Mouse (Mus musculus): Measurements from ENCODE around the gene Rasa3. TPM values are rescaled to one million over a fixed set of nuclear protein-coding genes. Genes with fewer than 3 reads are reported as not detected.

Rasa3 gene
- polyA plus RNA-seq, 1 experiment from 2014 or later, result 33.0 TPM

- no peak for DNase-seq (ENCODE audit: low spot score)
- 80% methylated on average over 6 of the region's 6 CpGs for WGBS
- Histone ChIP-seq H3K36me3 (no peaks in the 10 kb centered on the region), H3K4me3 (no peak overlapping the region), H3K27ac (peak overlapping the region; percentile 77), H3K9me3 (no peaks in the 10 kb centered on the region), H3K27me3 (ENCODE audit: insufficient read depth, poor library complexity, severe bottlenecking) (no peaks in the 10 kb centered on the region), H3K4me1 (peaks cover 72% of the 10 kb centered on the region)
Measured at GRCm38 (mm10) chr8:13664711-13665210, 12.6 kb downstream of the Rasa3 start.

DNA sequence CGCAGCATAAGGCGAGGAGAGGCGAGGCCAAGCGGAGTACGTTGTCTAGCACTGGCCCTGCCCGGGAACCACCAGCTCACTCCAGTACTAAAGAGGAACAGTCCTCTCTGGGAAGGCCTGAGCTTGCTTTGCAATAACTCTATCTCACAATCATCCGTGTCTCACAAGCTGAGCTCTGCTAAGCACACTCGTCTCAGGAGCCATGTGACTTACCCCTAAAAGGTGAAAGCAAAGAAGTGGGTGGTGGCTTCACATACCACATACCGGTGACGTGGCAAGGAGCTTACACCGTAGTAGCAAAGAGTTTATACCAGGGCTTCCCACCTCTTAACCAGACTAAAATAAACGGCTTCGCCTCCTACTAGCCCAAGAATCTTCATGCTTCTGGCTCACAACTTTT lies 17.1 kb downstream of the Rasa3 start:
- Histone ChIP-seq H3K4me1 (peaks cover 50% of the 10 kb centered on the region), H3K27me3 (ENCODE audit: insufficient read depth, poor library complexity, severe bottlenecking) (no peaks in the 10 kb centered on the region), H3K9me3 (no peaks in the 10 kb centered on the region), H3K27ac (peak overlapping the region; percentile 70; the same call in 1 of the 2 replicates), H3K4me3 (no peak overlapping the region), H3K36me3 (peaks cover 2% of the 10 kb centered on the region; the same call in 1 of the 2 replicates)
- WGBS, result 75% methylated on average over 13 of the region's 13 CpGs
- DNase-seq (ENCODE audit: low spot score), result no peak

- H3K4me1 ChIP-seq, result peaks cover 47% of the 10 kb centered on the region
- H3K27me3 ChIP-seq (ENCODE audit: insufficient read depth, poor library complexity, severe bottlenecking), result no peaks in the 10 kb centered on the region
- DNase-seq (ENCODE audit: low spot score), result no peak
- peaks cover 2% of the 10 kb centered on the region; the same call in 1 of the 2 replicates for H3K36me3 ChIP-seq
- peak overlapping the region; percentile 73; the same call in 1 of the 2 replicates for H3K27ac ChIP-seq
- H3K4me3 ChIP-seq, result no peak overlapping the region
- WGBS, result 61% methylated on average over 12 of the region's 12 CpGs
- no peaks in the 10 kb centered on the region for H3K9me3 ChIP-seq
Measured at GRCm38 (mm10) chr8:13657479-13657878, 19.9 kb downstream of the Rasa3 start.

DNA sequence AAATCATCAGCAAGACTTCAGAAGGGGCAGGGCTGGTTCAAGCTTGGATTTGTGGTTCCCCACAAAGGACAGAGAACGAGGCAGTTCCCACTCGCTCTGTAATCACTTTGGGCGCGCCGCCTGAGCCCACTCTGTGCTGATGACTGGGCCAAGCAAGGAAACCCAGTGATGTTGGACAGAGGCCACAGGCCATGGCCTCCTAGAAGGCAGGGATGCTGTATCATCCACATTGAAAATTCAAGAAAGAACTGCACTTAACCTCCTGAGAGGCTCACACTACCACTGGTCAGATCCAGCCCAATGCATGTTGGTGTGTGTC lies 22.4 kb downstream of the Rasa3 start:
- 95% methylated on average over 5 of the region's 5 CpGs for WGBS
- DNase-seq (ENCODE audit: low spot score), result no peak
- Histone ChIP-seq H3K4me3 (no peak overlapping the region), H3K4me1 (peaks cover 63% of the 10 kb centered on the region), H3K27ac (no peak overlapping the region), H3K9me3 (no peaks in the 10 kb centered on the region), H3K27me3 (ENCODE audit: insufficient read depth, poor library complexity, severe bottlenecking) (no peaks in the 10 kb centered on the region), H3K36me3 (peaks cover 2% of the 10 kb centered on the region; the same call in 1 of the 2 replicates)

DNA sequence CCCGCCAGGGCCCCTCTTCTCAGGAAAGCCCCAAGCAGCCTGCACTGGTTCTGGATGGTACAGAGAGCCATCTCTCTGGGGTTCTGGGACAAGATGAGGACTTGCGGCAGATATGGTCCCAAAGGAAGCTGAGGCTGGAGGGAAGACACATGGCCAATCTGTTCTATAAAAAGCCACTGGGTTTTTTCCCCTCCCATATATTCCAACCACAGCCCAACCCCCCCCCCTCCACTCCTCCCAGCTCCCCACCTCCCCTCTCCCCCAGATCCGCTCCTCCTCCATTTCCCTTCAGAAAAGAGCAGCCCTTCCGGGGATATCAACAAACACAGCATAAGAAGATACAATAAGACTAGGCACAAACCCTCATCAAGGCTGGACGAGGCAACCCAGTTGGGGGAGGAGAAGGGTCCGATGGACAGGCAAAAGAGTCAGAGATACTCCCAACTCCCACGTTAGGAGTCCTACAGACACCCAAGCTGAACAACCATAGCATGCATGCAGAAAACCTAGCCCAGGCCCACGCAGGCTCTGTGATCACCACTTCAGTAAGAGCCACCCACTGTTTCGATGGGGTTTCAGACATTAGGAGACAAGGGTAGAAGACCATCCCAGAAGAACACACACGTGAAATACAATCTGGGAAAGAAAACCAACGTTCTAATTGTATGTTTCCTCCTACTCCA lies 22.9 kb downstream of the Rasa3 start:
- H3K4me3 ChIP-seq, result no peak overlapping the region
- peaks cover 2% of the 10 kb centered on the region; the same call in 1 of the 2 replicates for H3K36me3 ChIP-seq
- no peaks in the 10 kb centered on the region for H3K27me3 ChIP-seq (ENCODE audit: insufficient read depth, poor library complexity, severe bottlenecking)
- H3K27ac ChIP-seq, result no peak overlapping the region
- peaks cover 63% of the 10 kb centered on the region for H3K4me1 ChIP-seq
- no peak for DNase-seq (ENCODE audit: low spot score)
- WGBS, result 72% methylated on average over 11 of the region's 11 CpGs
- H3K9me3 ChIP-seq, result no peaks in the 10 kb centered on the region

GRCm38 (mm10) chr8:13650541-13651191 lies 26.7 kb downstream of the Rasa3 start:
- no peak for DNase-seq (ENCODE audit: low spot score)
- Histone ChIP-seq H3K4me1 (peaks cover 68% of the 10 kb centered on the region), H3K27ac (no peak overlapping the region; the same call in 1 of the 2 replicates)

DNA sequence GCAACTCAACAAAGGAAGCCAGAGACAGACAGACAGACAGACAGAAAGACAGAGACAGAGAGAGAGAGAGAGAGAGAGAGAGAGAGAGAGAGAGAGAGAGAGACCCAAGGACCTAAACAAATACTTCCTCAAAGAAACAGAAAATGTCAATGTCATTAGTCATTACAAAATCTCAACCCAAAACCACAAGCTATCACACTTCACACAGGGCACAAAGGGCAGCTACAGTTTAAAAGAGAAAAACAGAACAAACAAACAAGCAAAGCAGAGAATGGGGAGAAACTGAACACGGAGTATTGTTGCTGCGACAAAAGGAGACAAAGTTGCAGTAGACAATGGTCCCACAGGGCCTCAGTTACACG lies 28.3 kb downstream of the Rasa3 start:
- peaks cover 74% of the 10 kb centered on the region for H3K4me1 ChIP-seq
- no peaks in the 10 kb centered on the region for H3K27me3 ChIP-seq (ENCODE audit: insufficient read depth, poor library complexity, severe bottlenecking)
- 46% methylated on average over 3 of the region's 3 CpGs for whole genome bisulfite sequencing

More at GRCm38 (mm10) chr8:13650541-13651191, 26.7 kb downstream of the Rasa3 start:
- no peaks in the 10 kb centered on the region for H3K9me3 ChIP-seq
- no peak overlapping the region for H3K4me3 ChIP-seq
- H3K27me3 ChIP-seq (ENCODE audit: insufficient read depth, poor library complexity, severe bottlenecking), result no peaks in the 10 kb centered on the region
- H3K36me3 ChIP-seq, result no peaks in the 10 kb centered on the region
- 83% methylated on average over 11 of the region's 11 CpGs for WGBS

DNA sequence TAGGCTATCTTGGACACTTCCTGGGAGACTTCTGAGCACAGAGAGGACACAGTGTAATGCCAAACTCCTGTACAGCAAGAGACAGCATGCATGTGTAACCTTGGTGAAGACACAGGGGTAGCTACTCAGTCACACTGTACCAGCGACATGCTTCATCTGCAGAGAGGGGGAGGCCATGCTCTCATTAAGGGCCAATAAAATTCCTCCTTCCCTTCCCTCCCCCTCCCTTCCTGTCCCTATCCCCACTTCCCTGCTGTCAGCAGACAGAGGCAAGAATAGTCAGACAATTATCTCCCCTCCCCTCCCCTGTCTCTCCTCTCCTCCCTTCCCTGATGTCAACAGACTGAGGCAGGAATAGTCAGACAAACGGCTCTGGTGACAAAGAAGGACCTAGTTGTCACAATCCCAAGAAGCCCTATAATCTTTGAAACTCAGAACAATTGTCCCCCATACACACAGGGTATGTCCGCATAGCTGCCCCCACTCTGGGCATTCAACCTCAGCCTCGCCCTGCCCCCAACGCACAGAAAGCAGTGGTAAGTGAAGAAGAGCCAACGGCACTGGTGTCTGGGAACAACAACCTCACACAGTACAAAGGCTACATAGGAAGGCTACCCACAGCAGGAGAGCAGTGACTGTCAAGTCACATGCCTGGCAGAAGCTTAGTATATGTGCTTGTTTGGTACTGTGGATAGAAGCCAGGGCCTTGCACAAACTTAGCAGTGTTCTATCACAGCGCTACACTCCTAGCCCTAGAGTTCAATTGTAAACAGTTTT lies 28.8 kb downstream of the Rasa3 start:
- no peak for DNase-seq (ENCODE audit: low spot score)
- Histone ChIP-seq H3K36me3 (no peaks in the 10 kb centered on the region), H3K4me1 (peaks cover 74% of the 10 kb centered on the region), H3K9me3 (no peaks in the 10 kb centered on the region), H3K27me3 (ENCODE audit: insufficient read depth, poor library complexity, severe bottlenecking) (no peaks in the 10 kb centered on the region), H3K4me3 (no peak overlapping the region; the same call in 1 of the 2 replicates), H3K27ac (peak overlapping the region; percentile 85)
- WGBS, result 22% methylated on average over 7 of the region's 7 CpGs

More for the DNA sequence above, 28.3 kb downstream of the Rasa3 start:
- H3K9me3 ChIP-seq, result no peaks in the 10 kb centered on the region
- DNase-seq (ENCODE audit: low spot score), result no peak
- no peak overlapping the region for H3K4me3 ChIP-seq
- no peaks in the 10 kb centered on the region for H3K36me3 ChIP-seq
- peak overlapping the region; percentile 85 for H3K27ac ChIP-seq

DNA sequence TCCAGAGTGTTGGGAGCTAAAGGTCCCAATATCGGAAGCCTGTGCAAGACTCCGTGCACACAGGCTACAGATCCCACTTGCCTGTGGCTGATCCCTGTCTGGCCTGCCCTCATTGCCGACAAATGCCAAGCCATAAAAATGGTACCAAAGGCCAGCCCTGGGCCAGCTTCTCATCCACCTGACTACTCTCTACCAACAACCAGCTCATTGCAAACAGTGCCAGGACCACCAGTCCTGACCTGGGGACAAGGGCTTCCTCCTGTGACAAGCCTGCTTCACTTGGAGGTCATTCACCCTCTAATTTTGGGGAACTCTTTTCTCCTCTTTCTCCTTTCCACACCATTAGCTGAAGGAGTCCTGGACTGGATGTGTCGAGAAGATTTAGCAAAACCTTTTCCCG lies 29.8 kb downstream of the Rasa3 start:
- no peaks in the 10 kb centered on the region for H3K36me3 ChIP-seq
- no peak overlapping the region for H3K4me3 ChIP-seq
- H3K27ac ChIP-seq, result peak overlapping the region; percentile 56; the same call in 1 of the 2 replicates
- H3K27me3 ChIP-seq (ENCODE audit: insufficient read depth, poor library complexity, severe bottlenecking), result no peaks in the 10 kb centered on the region
- H3K4me1 ChIP-seq, result peaks cover 82% of the 10 kb centered on the region
- DNase-seq (ENCODE audit: low spot score), result no peak
- H3K9me3 ChIP-seq, result no peaks in the 10 kb centered on the region
- WGBS, result 74% methylated on average over 5 of the region's 5 CpGs

DNA sequence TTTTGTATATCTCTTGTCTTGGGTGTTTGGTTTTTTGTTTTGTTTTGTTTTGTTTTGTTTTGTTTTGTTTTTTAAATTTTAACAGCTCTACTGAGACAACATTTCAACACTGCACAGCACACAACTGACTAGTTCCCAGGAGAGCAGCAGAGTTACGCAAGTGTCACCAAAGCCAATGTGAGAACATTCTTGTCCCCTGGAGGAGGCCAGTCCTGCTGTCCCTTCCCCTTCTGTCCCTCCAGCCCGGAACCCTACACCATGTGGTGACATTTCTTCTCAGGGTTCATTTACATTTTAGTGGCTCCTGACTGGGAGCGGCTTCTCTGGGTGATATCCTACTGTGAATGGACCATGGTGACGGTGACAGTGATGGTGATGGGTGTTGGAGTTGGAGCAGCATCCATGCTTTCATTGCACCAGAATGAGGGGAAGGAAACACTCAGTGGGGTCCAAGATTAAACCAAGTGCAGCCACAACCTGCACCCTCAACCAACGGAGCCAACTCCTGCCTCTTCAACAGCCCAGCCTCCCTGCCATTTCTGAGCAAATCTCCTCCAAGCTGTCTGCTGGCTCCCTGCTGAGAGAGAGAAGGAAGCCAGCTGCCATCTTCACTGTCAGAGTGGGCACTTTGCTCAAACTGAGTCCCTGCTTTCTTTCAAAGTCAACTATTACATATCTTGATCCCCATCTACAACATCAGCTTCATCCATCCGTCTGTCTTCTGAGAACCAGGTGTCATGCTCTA lies 32.3 kb downstream of the Rasa3 start:
- no peaks in the 10 kb centered on the region for H3K27me3 ChIP-seq (ENCODE audit: insufficient read depth, poor library complexity, severe bottlenecking)
- WGBS, result 39% methylated on average over 6 of the region's 6 CpGs
- H3K36me3 ChIP-seq, result no peaks in the 10 kb centered on the region
- peaks cover 67% of the 10 kb centered on the region for H3K4me1 ChIP-seq
- no peaks in the 10 kb centered on the region for H3K9me3 ChIP-seq
- no peak for DNase-seq (ENCODE audit: low spot score)
- no peak overlapping the region for H3K4me3 ChIP-seq
- peak overlapping the region; percentile 83 for H3K27ac ChIP-seq

DNA sequence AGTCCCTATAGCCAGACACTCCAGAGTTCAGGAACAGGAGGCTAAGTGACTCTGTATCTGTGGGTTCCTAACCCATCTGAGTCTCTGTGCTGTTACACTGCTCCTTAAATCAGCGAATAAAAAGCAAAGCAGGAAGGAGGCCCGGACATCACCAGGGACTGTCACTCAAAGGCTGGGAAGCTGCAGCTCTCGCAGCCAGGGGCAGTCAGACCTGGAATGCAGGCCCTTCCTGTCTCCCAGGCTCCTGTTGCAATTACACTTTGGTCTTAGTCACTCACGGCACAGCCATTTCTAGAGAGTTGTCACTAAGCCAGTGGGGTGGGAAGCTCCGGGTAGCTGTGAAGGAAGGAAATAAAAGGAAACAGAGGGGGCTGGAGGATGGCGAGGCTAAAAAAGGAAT lies 33.2 kb downstream of the Rasa3 start:
- 6% methylated on average over 6 of the region's 6 CpGs for WGBS
- no peaks in the 10 kb centered on the region for H3K27me3 ChIP-seq (ENCODE audit: insufficient read depth, poor library complexity, severe bottlenecking)
- no peak for DNase-seq (ENCODE audit: low spot score)
- peak overlapping the region; percentile 15; the same call in 1 of the 2 replicates for H3K4me3 ChIP-seq
- no peaks in the 10 kb centered on the region for H3K9me3 ChIP-seq
- peak overlapping the region; percentile 83 for H3K27ac ChIP-seq
- no peaks in the 10 kb centered on the region for H3K36me3 ChIP-seq
- H3K4me1 ChIP-seq, result peaks cover 58% of the 10 kb centered on the region

GRCm38 (mm10) chr8:13642659-13643181 lies 34.7 kb downstream of the Rasa3 start:
- H3K4me3 ChIP-seq, result no peak overlapping the region
- DNase-seq (ENCODE audit: low spot score), result no peak
- H3K36me3 ChIP-seq, result no peaks in the 10 kb centered on the region
- H3K27me3 ChIP-seq (ENCODE audit: insufficient read depth, poor library complexity, severe bottlenecking), result no peaks in the 10 kb centered on the region
- H3K9me3 ChIP-seq, result no peaks in the 10 kb centered on the region
- peaks cover 50% of the 10 kb centered on the region for H3K4me1 ChIP-seq
- no peak overlapping the region; the same call in 1 of the 2 replicates for H3K27ac ChIP-seq
- 78% methylated on average over 10 of the region's 10 CpGs for WGBS

Data from heart, embryonic 10.5 days (tissue).